Mouse (Mus musculus): Measurements from ENCODE around the gene Nptx2.

DNA sequence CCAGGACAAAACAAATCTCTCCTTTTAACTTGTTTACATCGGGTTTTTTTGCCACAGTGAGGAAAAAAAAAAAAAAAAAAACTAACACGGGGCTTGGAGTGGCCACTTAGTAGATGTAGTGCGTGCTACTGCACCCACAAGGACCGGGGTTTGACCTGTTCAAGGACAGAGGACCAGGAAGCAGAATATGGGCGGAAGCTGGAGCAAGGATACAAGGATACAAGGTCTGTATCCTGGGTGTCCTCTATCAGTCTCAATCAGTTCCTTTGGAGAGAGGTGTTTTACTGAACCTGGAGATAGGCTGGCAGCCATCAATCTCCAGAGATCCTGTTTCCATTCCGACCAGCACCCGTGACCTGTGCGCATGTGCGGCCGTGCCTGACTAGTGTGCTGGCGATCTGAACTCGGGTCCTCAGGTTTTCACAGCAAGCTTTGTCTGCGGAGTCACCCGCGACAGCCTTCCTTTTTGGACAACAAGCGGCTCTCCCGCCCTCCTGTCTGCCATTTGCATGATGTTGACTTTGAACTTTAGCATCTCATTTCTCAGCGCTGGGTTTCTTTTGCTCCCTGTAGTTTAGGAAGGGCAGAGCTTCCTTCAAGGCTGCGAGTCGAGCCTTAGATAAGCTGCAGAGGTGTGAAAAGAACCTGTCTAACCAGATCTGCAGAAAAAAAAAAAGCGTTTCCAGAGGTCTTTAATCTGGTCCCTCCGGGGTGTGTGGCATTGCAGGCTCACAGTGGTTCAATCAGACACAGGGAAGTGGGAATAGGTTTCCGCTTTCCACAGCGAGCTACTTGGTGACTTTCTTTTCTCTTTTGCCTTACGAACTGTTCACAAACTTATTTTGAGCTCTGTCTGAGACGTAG lies 38.8 kb upstream of the Nptx2 start:
- TF ChIP-seq POLR2A (IDR thresholded peaks at IDR 0.05; ENCODE audit: borderline replicate concordance, low read depth, low read length) (no peak), CTCF (IDR thresholded peaks at IDR 0.05; ENCODE audit: low read depth, low read length) (no peak)

Measured in bone marrow macrophage, adult 2 months (primary cell).